Mouse (Mus musculus): ENCODE measurements around the gene Smarcc1. TPM values are rescaled to one million over a fixed set of nuclear protein-coding genes. Genes with fewer than 3 reads are reported as not detected.

Gene Smarcc1
- polyA plus RNA-seq, 1 experiment: 50.7 TPM

- Histone ChIP-seq H3K36me3 (ENCODE audit: control insufficient read depth, insufficient read depth) (no peaks in the 10 kb centered on the region), H3K79me3 (ENCODE audit: low read depth) (no peaks in the 10 kb centered on the region), H3ac (ENCODE audit: control insufficient read depth, insufficient read length, low read depth) (no peak overlapping the region), H3K79me2 (ENCODE audit: control insufficient read depth, insufficient read depth) (no peaks in the 10 kb centered on the region), H3K4me3 (ENCODE audit: insufficient read depth, poor library complexity, severe bottlenecking) (no peak overlapping the region), H3K27me3 (ENCODE audit: control insufficient read depth, insufficient read depth, insufficient read length) (peaks cover 56% of the 10 kb centered on the region)
- TF ChIP-seq USF1 (IDR thresholded peaks at IDR 0.05; ENCODE audit: low read depth) (no peak), CTCF (IDR thresholded peaks at IDR 0.05; ENCODE audit: control insufficient read depth, insufficient read depth, insufficient read length) (no peak), MYOG (IDR thresholded peaks at IDR 0.05; ENCODE audit: control insufficient read depth, extremely low read depth, insufficient read length) (no peak), CEBPB (IDR thresholded peaks at IDR 0.05; ENCODE audit: low read depth) (no peak), MAX (IDR thresholded peaks at IDR 0.05) (no peak), MYOD1 (IDR thresholded peaks at IDR 0.05; ENCODE audit: control insufficient read depth, insufficient read length, low read depth) (no peak), FOSL1 (IDR thresholded peaks at IDR 0.05; ENCODE audit: insufficient read depth, low read length, poor library complexity, severe bottlenecking) (no peak)
Measured at GRCm38 (mm10) chr9:110258646-110259045, 141.1 kb downstream of the Smarcc1 start.

- H3K79me2 ChIP-seq (ENCODE audit: control insufficient read depth, insufficient read depth): no peaks in the 10 kb centered on the region
- no peak overlapping the region for H3K4me3 ChIP-seq (ENCODE audit: insufficient read depth, poor library complexity, severe bottlenecking)
- no peaks in the 10 kb centered on the region for H3K79me3 ChIP-seq (ENCODE audit: low read depth)
- no peak for TF ChIP-seq MAX (IDR thresholded peaks at IDR 0.05)
- TF ChIP-seq USF1 (IDR thresholded peaks at IDR 0.05; ENCODE audit: low read depth): no peak
- TF ChIP-seq MYOG (IDR thresholded peaks at IDR 0.05; ENCODE audit: control insufficient read depth, extremely low read depth, insufficient read length): no peak
- no peak for TF ChIP-seq CEBPB (IDR thresholded peaks at IDR 0.05; ENCODE audit: low read depth)
- TF ChIP-seq CTCF (IDR thresholded peaks at IDR 0.05; ENCODE audit: control insufficient read depth, insufficient read depth, insufficient read length): no peak
- TF ChIP-seq MYOD1 (IDR thresholded peaks at IDR 0.05; ENCODE audit: control insufficient read depth, insufficient read length, low read depth): no peak
- no peak for TF ChIP-seq FOSL1 (IDR thresholded peaks at IDR 0.05; ENCODE audit: insufficient read depth, low read length, poor library complexity, severe bottlenecking)
- no peaks in the 10 kb centered on the region for H3K36me3 ChIP-seq (ENCODE audit: control insufficient read depth, insufficient read depth)
- peaks cover 56% of the 10 kb centered on the region for H3K27me3 ChIP-seq (ENCODE audit: control insufficient read depth, insufficient read depth, insufficient read length)
- no peak overlapping the region for H3ac ChIP-seq (ENCODE audit: control insufficient read depth, insufficient read length, low read depth)
Measured at GRCm38 (mm10) chr9:110259118-110259517, 141.6 kb downstream of the Smarcc1 start.

- Histone ChIP-seq H3K4me3 (ENCODE audit: insufficient read depth, poor library complexity, severe bottlenecking) (no peak overlapping the region), H3ac (ENCODE audit: control insufficient read depth, insufficient read length, low read depth) (no peak overlapping the region), H3K79me3 (ENCODE audit: low read depth) (no peaks in the 10 kb centered on the region), H3K27me3 (ENCODE audit: control insufficient read depth, insufficient read depth, insufficient read length) (peaks cover 46% of the 10 kb centered on the region), H3K36me3 (ENCODE audit: control insufficient read depth, insufficient read depth) (no peaks in the 10 kb centered on the region), H3K79me2 (ENCODE audit: control insufficient read depth, insufficient read depth) (no peaks in the 10 kb centered on the region)
- TF ChIP-seq CEBPB (IDR thresholded peaks at IDR 0.05; ENCODE audit: low read depth): no peak
- TF ChIP-seq CTCF (IDR thresholded peaks at IDR 0.05; ENCODE audit: control insufficient read depth, insufficient read depth, insufficient read length): no peak
- TF ChIP-seq MYOG (IDR thresholded peaks at IDR 0.05; ENCODE audit: control insufficient read depth, extremely low read depth, insufficient read length): no peak
Measured at GRCm38 (mm10) chr9:110263181-110263580, 145.7 kb downstream of the Smarcc1 start.

- H3K27me3 ChIP-seq (ENCODE audit: control insufficient read depth, insufficient read depth, insufficient read length): peaks cover 53% of the 10 kb centered on the region
- TF ChIP-seq FOSL1 (IDR thresholded peaks at IDR 0.05; ENCODE audit: insufficient read depth, low read length, poor library complexity, severe bottlenecking) (no peak), MAX (IDR thresholded peaks at IDR 0.05) (no peak), CTCF (IDR thresholded peaks at IDR 0.05; ENCODE audit: control insufficient read depth, insufficient read depth, insufficient read length) (no peak), MYOD1 (IDR thresholded peaks at IDR 0.05; ENCODE audit: control insufficient read depth, insufficient read length, low read depth) (no peak), USF1 (IDR thresholded peaks at IDR 0.05; ENCODE audit: low read depth) (no peak), CEBPB (IDR thresholded peaks at IDR 0.05; ENCODE audit: low read depth) (no peak), MYOG (IDR thresholded peaks at IDR 0.05; ENCODE audit: control insufficient read depth, extremely low read depth, insufficient read length) (no peak)
- H3K36me3 ChIP-seq (ENCODE audit: control insufficient read depth, insufficient read depth): no peaks in the 10 kb centered on the region
- no peaks in the 10 kb centered on the region for H3K79me3 ChIP-seq (ENCODE audit: low read depth)
- H3K4me3 ChIP-seq (ENCODE audit: insufficient read depth, poor library complexity, severe bottlenecking): no peak overlapping the region
- no peaks in the 10 kb centered on the region for H3K79me2 ChIP-seq (ENCODE audit: control insufficient read depth, insufficient read depth)
- H3ac ChIP-seq (ENCODE audit: control insufficient read depth, insufficient read length, low read depth): no peak overlapping the region
Measured at GRCm38 (mm10) chr9:110264991-110265390, 147.5 kb downstream of the Smarcc1 start.

GRCm38 (mm10) chr9:110268416-110268815 lies 150.9 kb downstream of the Smarcc1 start:
- Histone ChIP-seq H3K79me3 (ENCODE audit: low read depth) (no peaks in the 10 kb centered on the region), H3K36me3 (ENCODE audit: control insufficient read depth, insufficient read depth) (no peaks in the 10 kb centered on the region), H3K27me3 (ENCODE audit: control insufficient read depth, insufficient read depth, insufficient read length) (peaks cover 25% of the 10 kb centered on the region), H3ac (ENCODE audit: control insufficient read depth, insufficient read length, low read depth) (no peak overlapping the region), H3K4me3 (ENCODE audit: insufficient read depth, poor library complexity, severe bottlenecking) (no peak overlapping the region), H3K79me2 (ENCODE audit: control insufficient read depth, insufficient read depth) (no peaks in the 10 kb centered on the region)
- no peak for TF ChIP-seq MYOD1 (IDR thresholded peaks at IDR 0.05; ENCODE audit: control insufficient read depth, insufficient read length, low read depth)
- no peak for TF ChIP-seq CTCF (IDR thresholded peaks at IDR 0.05; ENCODE audit: control insufficient read depth, insufficient read depth, insufficient read length)
- no peak for TF ChIP-seq FOSL1 (IDR thresholded peaks at IDR 0.05; ENCODE audit: insufficient read depth, low read length, poor library complexity, severe bottlenecking)
- TF ChIP-seq MAX (IDR thresholded peaks at IDR 0.05): no peak
- no peak for TF ChIP-seq CEBPB (IDR thresholded peaks at IDR 0.05; ENCODE audit: low read depth)
- TF ChIP-seq MYOG (IDR thresholded peaks at IDR 0.05; ENCODE audit: control insufficient read depth, extremely low read depth, insufficient read length): no peak
- no peak for TF ChIP-seq USF1 (IDR thresholded peaks at IDR 0.05; ENCODE audit: low read depth)

- Histone ChIP-seq H3K79me2 (ENCODE audit: control insufficient read depth, insufficient read depth) (no peaks in the 10 kb centered on the region), H3K27me3 (ENCODE audit: control insufficient read depth, insufficient read depth, insufficient read length) (peaks cover 12% of the 10 kb centered on the region), H3ac (ENCODE audit: control insufficient read depth, insufficient read length, low read depth) (no peak overlapping the region), H3K79me3 (ENCODE audit: low read depth) (no peaks in the 10 kb centered on the region), H3K4me3 (ENCODE audit: insufficient read depth, poor library complexity, severe bottlenecking) (no peak overlapping the region), H3K36me3 (ENCODE audit: control insufficient read depth, insufficient read depth) (no peaks in the 10 kb centered on the region)
- TF ChIP-seq MYOD1 (IDR thresholded peaks at IDR 0.05; ENCODE audit: control insufficient read depth, insufficient read length, low read depth) (no peak), CTCF (IDR thresholded peaks at IDR 0.05; ENCODE audit: control insufficient read depth, insufficient read depth, insufficient read length) (no peak)
Measured at GRCm38 (mm10) chr9:110272330-110272729, 154.8 kb downstream of the Smarcc1 start.
